Mouse (Mus musculus): ENCODE data around the gene Cfi.

Cfi gene

GRCm38 (mm10) chr3:129878405-129879021 lies 42.8 kb downstream of the Cfi start, which contains the start of gene Pla2g12a:
Pla2g12a (plus strand) TSS chr3:129878606.
- DNase-seq = peak; percentile 92

GRCm38 (mm10) chr3:129879131-129879757 lies 43.6 kb downstream of the Cfi start:
- DNase-seq = peak; percentile 19

- no peak for DNase-seq
Measured at GRCm38 (mm10) chr3:129879913-129880312, 44.2 kb downstream of the Cfi start.

GRCm38 (mm10) chr3:129880925-129881593 lies 45.4 kb downstream of the Cfi start:
- DNase-seq = no peak

GRCm38 (mm10) chr3:129885577-129885976 lies 49.9 kb downstream of the Cfi start:
- no peak for DNase-seq

- no peak for DNase-seq
Measured at GRCm38 (mm10) chr3:129886430-129886829, 50.7 kb downstream of the Cfi start.

GRCm38 (mm10) chr3:129887779-129888517 lies 52.3 kb downstream of the Cfi start:
- DNase-seq = no peak

- no peak for DNase-seq
Measured at GRCm38 (mm10) chr3:129892003-129892402, 56.3 kb downstream of the Cfi start.

- DNase-seq = no peak
Measured at GRCm38 (mm10) chr3:129893143-129893542, 57.5 kb downstream of the Cfi start.

GRCm38 (mm10) chr3:129896591-129896990 lies 60.9 kb downstream of the Cfi start:
- no peak for DNase-seq

GRCm38 (mm10) chr3:129898886-129899285 lies 63.2 kb downstream of the Cfi start:
- DNase-seq = no peak

GRCm38 (mm10) chr3:129901271-129901809 lies 65.7 kb downstream of the Cfi start, which contains the start of gene Casp6:
Casp6 (plus strand) TSS chr3:129901425.
- peak; percentile 20 for DNase-seq

GRCm38 (mm10) chr3:129903369-129903768 lies 67.7 kb downstream of the Cfi start:
- DNase-seq = no peak

- no peak for DNase-seq
Measured at GRCm38 (mm10) chr3:129903866-129904265, 68.2 kb downstream of the Cfi start.

- DNase-seq = no peak
Measured at GRCm38 (mm10) chr3:129904381-129905132, 68.9 kb downstream of the Cfi start.

- no peak for DNase-seq
Measured at GRCm38 (mm10) chr3:129912025-129912424, 76.3 kb downstream of the Cfi start.

GRCm38 (mm10) chr3:129913241-129913640 lies 77.6 kb downstream of the Cfi start:
- DNase-seq = no peak

GRCm38 (mm10) chr3:129917424-129917823 lies 81.7 kb downstream of the Cfi start:
- no peak for DNase-seq

GRCm38 (mm10) chr3:129918434-129918833 lies 82.8 kb downstream of the Cfi start:
- DNase-seq = peak; percentile 28

- DNase-seq = no peak
Measured at GRCm38 (mm10) chr3:129923581-129923980, 87.9 kb downstream of the Cfi start.

Measured in cerebellum, adult 9-10 months (tissue).